Mouse (Mus musculus) adipose tissue, adult 10 weeks (tissue): ENCODE results near the gene Dus3l. TPM values are rescaled to one million over a fixed set of nuclear protein-coding genes. Genes with fewer than 3 reads are reported as not detected.

Experiments used
- polyA plus RNA-seq: library from polyadenylated mRNA; stranded (reverse); fragments of 350-450 nt; fragmentation: Illumina TruSeq; extraction: RNeasy Lipid Tissue Mini Kit (QIAGEN cat#74804); gene quantifications from one replicate; pipeline ENCODE4 v1.2.3, GENCODE M21; 2014; ENCODE audit warnings: low read depth, low replicate concordance

Gene Dus3l
- 27.7 TPM for polyA plus RNA-seq

DNA sequence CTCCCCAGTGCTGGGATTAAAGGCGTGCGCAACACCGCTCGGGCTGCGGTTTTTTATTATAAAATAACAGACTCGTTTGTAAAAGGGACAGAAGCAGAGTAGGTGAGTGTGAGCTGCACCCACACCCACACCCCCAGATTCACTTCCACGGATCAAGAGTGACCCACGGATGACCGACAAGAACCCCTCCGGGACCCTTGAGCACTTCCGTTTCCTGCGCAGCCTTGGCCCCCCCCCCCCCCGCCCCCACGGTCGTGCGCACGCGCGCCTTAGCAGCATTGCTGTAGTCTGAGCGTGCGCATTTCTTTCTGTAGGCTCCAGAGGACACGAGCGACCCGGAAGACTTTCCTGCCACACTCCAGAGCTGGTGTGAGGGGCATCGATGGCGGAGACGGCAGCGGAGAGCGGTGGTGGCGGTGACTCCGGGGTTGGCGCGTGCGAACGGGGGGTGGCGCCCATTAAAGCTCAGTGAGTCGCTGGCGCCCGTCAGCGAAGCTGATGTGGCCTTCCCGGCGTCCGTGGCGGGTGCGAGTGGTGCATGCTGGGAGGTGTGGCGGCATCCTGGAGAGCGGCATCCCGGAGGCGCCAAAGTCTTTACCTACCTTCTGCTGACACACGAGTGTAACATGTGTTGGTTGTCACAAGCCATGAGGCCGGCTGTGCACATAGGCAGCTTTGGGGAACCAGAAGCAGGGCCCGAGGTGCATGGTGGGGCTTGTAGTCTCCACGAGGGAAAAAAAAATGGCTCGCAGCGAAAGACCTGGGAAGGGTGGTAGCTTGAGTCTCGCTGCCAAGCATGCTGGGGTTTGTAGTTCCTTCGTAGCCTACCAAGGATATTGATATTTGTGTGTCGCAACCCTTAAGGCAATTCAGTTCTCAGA, at the start of gene Dus3l:
Dus3l (plus strand) TSS at position 284 of the 881 bp plus-strand sequence.

DNA sequence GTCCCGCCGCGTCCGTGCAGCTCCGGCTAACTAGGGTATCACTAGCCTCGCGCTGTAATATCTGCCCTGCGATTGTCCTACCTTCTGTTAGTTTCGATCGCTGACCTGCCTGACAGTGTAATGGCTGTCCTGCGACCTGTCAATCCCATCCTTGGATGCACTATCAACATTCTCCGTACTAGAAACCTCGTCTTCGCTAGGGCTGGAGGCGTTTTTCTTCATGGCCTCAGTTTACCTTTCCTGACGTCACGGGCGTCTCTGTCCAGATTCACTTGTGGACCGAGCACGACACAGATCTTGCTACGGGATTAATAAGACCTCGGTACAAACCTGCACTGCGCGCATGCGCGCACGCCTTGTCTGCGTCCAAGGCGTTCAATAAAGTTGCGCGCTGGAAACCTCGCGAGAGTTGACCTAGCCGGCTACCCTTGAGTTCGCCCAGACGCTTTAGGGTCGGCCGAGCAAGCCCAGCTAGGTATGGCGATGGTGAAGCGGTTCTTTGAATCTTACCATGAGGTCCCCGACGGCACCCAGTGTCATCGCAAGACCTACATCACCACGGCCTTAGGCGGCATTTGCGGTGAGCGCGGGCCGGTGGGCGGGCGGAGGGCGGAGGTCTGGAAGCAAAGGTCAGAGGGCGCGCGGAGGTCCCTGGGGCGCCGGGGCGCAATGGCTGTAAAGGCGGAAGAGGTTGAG, 47.0 kb upstream of the Dus3l start, which contains the start of the genes Ndufa11 and Vmac:
Ndufa11 (plus strand) TSS at position 405 of the 696 bp plus-strand sequence.
Vmac (minus strand) TSS at position 660 of the 696 bp plus-strand sequence.

DNA sequence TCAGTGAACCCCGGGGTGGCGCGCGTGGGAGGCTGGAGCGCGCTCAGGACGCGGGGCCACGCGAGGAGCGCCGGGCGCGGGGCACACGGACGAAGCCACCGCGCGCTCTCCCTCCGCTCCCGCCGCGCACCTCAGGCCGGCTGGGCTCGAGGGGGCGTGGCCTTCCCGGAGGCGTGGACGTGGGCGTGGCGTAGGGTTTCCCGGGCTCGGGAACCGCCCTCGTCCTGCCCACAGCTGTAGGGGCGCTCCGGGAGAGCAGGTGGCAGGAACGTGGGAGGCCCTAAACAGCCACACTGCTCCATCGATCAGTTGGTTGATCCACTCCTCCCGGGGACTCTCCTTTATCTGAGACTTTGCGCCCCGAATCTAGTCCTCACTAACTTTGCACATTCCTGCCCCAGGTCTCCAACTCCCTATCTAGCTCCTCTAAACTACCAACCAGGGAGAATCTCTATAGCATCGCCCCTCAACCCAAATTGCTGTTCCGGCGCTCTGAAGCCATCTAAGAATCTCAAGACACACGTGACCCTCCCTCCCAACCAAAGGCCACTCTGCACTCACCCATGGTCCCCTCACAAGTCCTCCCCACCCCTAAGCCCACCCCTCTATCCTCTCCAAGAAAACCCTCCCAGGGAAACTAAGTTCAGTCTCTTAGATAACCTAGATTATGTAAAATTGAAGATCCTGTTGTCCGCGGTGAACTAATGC, 7.0 kb upstream of the Dus3l start, which contains the start of gene Nrtn:
Nrtn (minus strand) TSS at position 115 of the 708 bp plus-strand sequence.

DNA sequence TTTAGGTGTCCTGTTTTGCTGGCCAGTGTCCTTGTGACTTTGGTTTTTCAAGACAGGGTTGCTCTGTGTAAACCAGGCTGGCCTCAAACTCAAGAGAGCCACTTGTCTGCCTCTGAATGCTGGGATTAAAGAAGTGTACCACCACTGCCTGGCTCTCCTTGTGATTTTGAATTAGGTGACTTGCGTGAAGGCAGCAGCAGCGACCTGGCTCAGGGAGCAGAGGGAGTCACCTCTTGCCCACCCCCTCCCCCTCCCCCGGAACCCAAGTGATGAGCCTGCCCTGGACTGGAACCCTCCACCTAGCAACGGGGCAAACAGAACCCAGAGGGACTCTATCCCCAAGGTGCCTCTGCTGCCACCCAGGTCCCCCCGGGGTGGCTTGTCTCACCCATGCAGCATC, 5.4 kb downstream of the Dus3l start, which contains the start of gene Prr22:
Prr22 (plus strand) TSS at position 301 of the 400 bp plus-strand sequence.

Other genes starting within 250 kb of the Dus3l start
- 7.1 TPM for gene Gm20219, start 210.4 kb upstream of the Dus3l start, polyA plus RNA-seq
- 77.2 TPM for gene Safb2, start 180.2 kb upstream of the Dus3l start, polyA plus RNA-seq
- gene Safb, start 179.9 kb upstream of the Dus3l start, polyA plus RNA-seq = 77.6 TPM
- 309 TPM for gene 2410015M20Rik, start 155.0 kb upstream of the Dus3l start, polyA plus RNA-seq
- 1,330 TPM for gene Rpl36, start 151.3 kb upstream of the Dus3l start, polyA plus RNA-seq
- gene Lonp1, start 137.9 kb upstream of the Dus3l start, polyA plus RNA-seq = 60.5 TPM
- gene Catsperd, start 136.6 kb upstream of the Dus3l start, polyA plus RNA-seq = 3.6 TPM
- gene Ranbp3, start 91.5 kb upstream of the Dus3l start, polyA plus RNA-seq = 42.4 TPM
- 224 TPM for gene Ndufa11, start 47.0 kb upstream of the Dus3l start, polyA plus RNA-seq
- gene Vmac, start 46.7 kb upstream of the Dus3l start, polyA plus RNA-seq = 43.1 TPM
- gene Nrtn, start 7.2 kb upstream of the Dus3l start, polyA plus RNA-seq = 3.1 TPM
- 3.3 TPM for gene Prr22, start 5.5 kb downstream of the Dus3l start, polyA plus RNA-seq
- gene Rfx2, start 66.3 kb downstream of the Dus3l start, polyA plus RNA-seq = 12.6 TPM
- gene Acsbg2, start 109.7 kb downstream of the Dus3l start, polyA plus RNA-seq = 4.8 TPM
- 1.8 TPM for gene 1700061G19Rik, start 110.7 kb downstream of the Dus3l start, polyA plus RNA-seq
- gene Mllt1, start 170.7 kb downstream of the Dus3l start, polyA plus RNA-seq = 23.0 TPM
- gene Acer1, start 217.4 kb downstream of the Dus3l start, polyA plus RNA-seq = not detected
- gene Clpp, start 225.5 kb downstream of the Dus3l start, polyA plus RNA-seq = 74.2 TPM
- gene Alkbh7, start 232.6 kb downstream of the Dus3l start, polyA plus RNA-seq = 21.7 TPM
- gene Pspn, start 235.3 kb downstream of the Dus3l start, polyA plus RNA-seq = not detected
- 54.6 TPM for gene Gtf2f1, start 246.5 kb downstream of the Dus3l start, polyA plus RNA-seq
- 0.53 TPM for gene Gm17949, start 246.7 kb downstream of the Dus3l start, polyA plus RNA-seq